ENCODE assay signal across 14 mouse cellular contexts in genomic region chr4:142341305-142341704, GRCm38 (mm10).
DNase-seq lines count a peak whose midpoint lies in the region; ATAC-seq and TF ChIP-seq lines count a peak whose summit lies in the region.
"Had no signal": no experiment of that assay in that cellular context is flagged by ENCODE, and none has a peak within 500 bp of the region (broad histone marks: within the 10 kb centered on the region; RNA-seq: fewer than 3 reads in every experiment).

No protein-coding gene starts in this region.

- no peaks in the 10 kb centered on the region for H3K27me3 ChIP-seq in hindbrain, embryonic 12.5 days
- H3K27me3 ChIP-seq in neural tube, embryonic 15.5 days (replicated peaks), result no peaks in the 10 kb centered on the region
- H3K27me3 ChIP-seq: liver, embryonic 12.5 days had no signal

- ATAC-seq in hindbrain, embryonic 12.5 days (ENCODE audit: low FRiP score), result 0 out of 2 replicates have a peak, but pooled peaks have one; percentile 20
- ATAC-seq in neural tube, embryonic 15.5 days (ENCODE audit: low FRiP score), result no peak; the same call in 1 of the 2 replicates
- ATAC-seq: forebrain, embryonic 16.5 days; intestine, postnatal 0 days; liver, embryonic 12.5 days had no signal

- no peaks in the 10 kb centered on the region for H3K9me3 ChIP-seq in hindbrain, embryonic 12.5 days (replicated peaks)
- no peaks in the 10 kb centered on the region for H3K9me3 ChIP-seq in neural tube, embryonic 15.5 days (replicated peaks)
- H3K9me3 ChIP-seq: liver, embryonic 12.5 days had no signal

- 52% methylated on average over 4 of the region's 4 CpGs for WGBS in hindbrain, embryonic 12.5 days
- WGBS in neural tube, embryonic 15.5 days, result 49% methylated on average over 4 of the region's 4 CpGs

- TF ChIP-seq CTCF in layer of hippocampus, adult 2 months (conservative IDR thresholded peaks at IDR 0.05), result no peak

- H3K4me1 ChIP-seq in hindbrain, embryonic 12.5 days, result peaks cover 40% of the 10 kb centered on the region
- H3K4me1 ChIP-seq in neural tube, embryonic 15.5 days, result peaks cover 49% of the 10 kb centered on the region
- H3K4me1 ChIP-seq: liver, embryonic 12.5 days had no signal

- no peaks in the 10 kb centered on the region for H3K36me3 ChIP-seq in hindbrain, embryonic 12.5 days
- no peaks in the 10 kb centered on the region for H3K36me3 ChIP-seq in neural tube, embryonic 15.5 days
- H3K36me3 ChIP-seq: liver, embryonic 12.5 days had no signal

- no peak overlapping the region for H3K4me3 ChIP-seq in layer of hippocampus, adult 2 months
- H3K4me3 ChIP-seq in hindbrain, embryonic 12.5 days, result no peak overlapping the region
- H3K4me3 ChIP-seq in neural tube, embryonic 15.5 days (replicated peaks), result no peak overlapping the region
- H3K4me3 ChIP-seq: liver, embryonic 12.5 days had no signal

- H3K27ac ChIP-seq in layer of hippocampus, adult 2 months, result peak overlapping the region; percentile 1; the same call in 1 of the 2 replicates
- no peak overlapping the region; the same call in 1 of the 2 replicates for H3K27ac ChIP-seq in hindbrain, embryonic 12.5 days
- 0 out of 2 replicates have a peak overlapping the region, but pooled peaks have one; percentile 13 for H3K27ac ChIP-seq in neural tube, embryonic 15.5 days (replicated peaks)
- H3K27ac ChIP-seq: liver, embryonic 12.5 days had no signal

- no peak for DNase-seq in layer of hippocampus, adult 2 months (ENCODE audit: low spot score in 2 of 2)
- DNase-seq in layer of hippocampus, postnatal 36 days, result no peak
- DNase-seq in cerebellum, postnatal 10 days, result peak; percentile 57 to 68
- no peak for DNase-seq in frontal cortex, postnatal 36 days (ENCODE audit: low spot score in 2 of 2)
- no peak for DNase-seq in spleen, postnatal 36 days (ENCODE audit: low spot score in 2 of 2)
- no peak for DNase-seq in heart, postnatal 4 days
- DNase-seq: adrenal gland, postnatal 36 days; kidney, postnatal 4 days; lung, postnatal 10 days had no signal

- H3K4me2 ChIP-seq in hindbrain, embryonic 12.5 days (replicated peaks), result no peak overlapping the region
- H3K4me2 ChIP-seq in neural tube, embryonic 15.5 days, result no peak overlapping the region
- H3K4me2 ChIP-seq: liver, embryonic 12.5 days had no signal

- no peak overlapping the region for H3K9ac ChIP-seq in hindbrain, embryonic 12.5 days
- H3K9ac ChIP-seq in neural tube, embryonic 15.5 days (replicated peaks), result no peak overlapping the region
- H3K9ac ChIP-seq: liver, embryonic 12.5 days had no signal

Comparison
In these comparisons a context has a peak if more than half of its experiments do, and no peak if none do; other contexts are left out.
1. DNase-seq: peak in cerebellum, postnatal 10 days (2 of 2); none in layer of hippocampus, adult 2 months (0 of 2), layer of hippocampus, postnatal 36 days (0 of 2), frontal cortex, postnatal 36 days (0 of 2), spleen, postnatal 36 days (0 of 2) and heart, postnatal 4 days (single experiment).